12 mouse cellular contexts compared by ENCODE assay signal in genomic region chr14:101801674-101802073, GRCm38 (mm10).
"Had no signal": no experiment of that assay in that cellular context is flagged by ENCODE, and none has a peak within 500 bp of the region (broad histone marks: within the 10 kb centered on the region; RNA-seq: fewer than 3 reads in every experiment).

No protein-coding gene starts in this region.

- DNase-seq: kidney, postnatal 25 days; lung, embryonic 14.5 days; right cerebral cortex, adult 18-20 months; right cerebral cortex, postnatal 25 days; thymus, adult 18-20 months; thymus, postnatal 14 days had no signal

- H3K9ac ChIP-seq: liver, embryonic 15.5 days; lung, embryonic 14.5 days; midbrain, embryonic 13.5 days; neural tube, embryonic 15.5 days had no signal

- H3K36me3 ChIP-seq: limb, embryonic 10.5 days; liver, embryonic 15.5 days; midbrain, embryonic 13.5 days; neural tube, embryonic 15.5 days had no signal

- H3K4me3 ChIP-seq: left cerebral cortex, adult 2 months; limb, embryonic 10.5 days; liver, embryonic 15.5 days; midbrain, embryonic 13.5 days; neural tube, embryonic 15.5 days had no signal

- H3K9me3 ChIP-seq: limb, embryonic 10.5 days; liver, embryonic 15.5 days; midbrain, embryonic 13.5 days; neural tube, embryonic 15.5 days had no signal

- H3K27ac ChIP-seq: left cerebral cortex, adult 2 months; limb, embryonic 10.5 days; liver, embryonic 15.5 days; midbrain, embryonic 13.5 days; neural tube, embryonic 15.5 days had no signal

- H3K27me3 ChIP-seq: liver, embryonic 15.5 days; midbrain, embryonic 13.5 days; neural tube, embryonic 15.5 days had no signal

- H3K4me2 ChIP-seq: liver, embryonic 11.5 days; liver, embryonic 15.5 days; lung, embryonic 14.5 days; midbrain, embryonic 13.5 days; neural tube, embryonic 15.5 days had no signal

- H3K4me1 ChIP-seq: liver, embryonic 15.5 days; midbrain, embryonic 13.5 days; neural tube, embryonic 15.5 days had no signal

- ATAC-seq: midbrain, embryonic 13.5 days had no signal
